Mouse (Mus musculus): ENCODE measurements around the gene Cenpi. TPM values are rescaled to one million over a fixed set of nuclear protein-coding genes. Genes with fewer than 3 reads are reported as not detected.
"Not testable (repeated sequence)": the region's sequence is repeated elsewhere in the genome, so short reads cannot be mapped to it uniquely, and the experiment has no call there.

Gene Cenpi
- polyA plus RNA-seq, 1 experiment from 2014 or later = 10.1 TPM

GRCm38 (mm10) chrX:134297195-134297594, 10.7 kb upstream of the Cenpi start:
- no peak for ATAC-seq
- peak overlapping the region; percentile 83; the same call in 1 of the 2 replicates for H3K27ac ChIP-seq
- no peaks in the 10 kb centered on the region for H3K9me3 ChIP-seq
- H3K4me1 ChIP-seq (replicated peaks) = 0 out of 2 replicates have a peak, but pooled peaks cover 8% of the 10 kb centered on the region
- peak overlapping the region; percentile 56 for H3K4me3 ChIP-seq (replicated peaks)
- no peaks in the 10 kb centered on the region for H3K36me3 ChIP-seq
- WGBS = 40% methylated on average over 4 of the region's 4 CpGs
- 0 out of 2 replicates have a peak, but pooled peaks cover 8% of the 10 kb centered on the region for H3K27me3 ChIP-seq
- peak overlapping the region; percentile 73 for H3K9ac ChIP-seq (replicated peaks)
- H3K4me2 ChIP-seq (replicated peaks) = peak overlapping the region; percentile 57

- ATAC-seq = no peak
- 46% methylated on average over 5 of the region's 5 CpGs for WGBS
- Histone ChIP-seq H3K36me3 (peaks cover 3% of the 10 kb centered on the region; the same call in 1 of the 2 replicates), H3K27ac (no peak overlapping the region), H3K9ac (replicated peaks) (no peak overlapping the region), H3K4me3 (replicated peaks) (no peak overlapping the region), H3K4me2 (replicated peaks) (no peak overlapping the region), H3K4me1 (replicated peaks) (0 out of 2 replicates have a peak, but pooled peaks cover 8% of the 10 kb centered on the region), H3K27me3 (no peaks in the 10 kb centered on the region), H3K9me3 (no peaks in the 10 kb centered on the region)
These were observed 7.7 kb upstream of the Cenpi start for GRCm38 (mm10) chrX:134300219-134300618.

- 100% methylated on average over 1 of the region's 1 CpGs for WGBS
- no peak overlapping the region for H3K4me3 ChIP-seq (replicated peaks)
- no peak overlapping the region for H3K9ac ChIP-seq (replicated peaks)
- H3K4me1 ChIP-seq (replicated peaks) = 0 out of 2 replicates have a peak, but pooled peaks cover 8% of the 10 kb centered on the region
- H3K27me3 ChIP-seq = no peaks in the 10 kb centered on the region
- H3K27ac ChIP-seq = no peak overlapping the region
- no peak overlapping the region for H3K4me2 ChIP-seq (replicated peaks)
- ATAC-seq = no peak
- no peaks in the 10 kb centered on the region for H3K9me3 ChIP-seq
- H3K36me3 ChIP-seq = peaks cover 3% of the 10 kb centered on the region; the same call in 1 of the 2 replicates
These were observed 4.6 kb upstream of the Cenpi start for GRCm38 (mm10) chrX:134303287-134303686.

GRCm38 (mm10) chrX:134308275-134308634, 371 bp downstream of the Cenpi start:
- Histone ChIP-seq H3K4me1 (replicated peaks) (peaks cover 5% of the 10 kb centered on the region; the same call in 1 of the 2 replicates), H3K9ac (replicated peaks) (peak overlapping the region; percentile 46), H3K4me2 (replicated peaks) (peak overlapping the region; percentile 55), H3K27ac (no peak overlapping the region), H3K36me3 (peaks cover 3% of the 10 kb centered on the region; the same call in 1 of the 2 replicates), H3K27me3 (no peaks in the 10 kb centered on the region), H3K4me3 (replicated peaks) (peak overlapping the region; percentile 42), H3K9me3 (no peaks in the 10 kb centered on the region)
- ATAC-seq = peak; percentile 79
- WGBS = 35% methylated on average over 9 of the region's 9 CpGs

- H3K9ac ChIP-seq (replicated peaks); H3K36me3 ChIP-seq; H3K27ac ChIP-seq; H3K9me3 ChIP-seq; H3K4me3 ChIP-seq (replicated peaks); H3K27me3 ChIP-seq; H3K4me2 ChIP-seq (replicated peaks); ATAC-seq; H3K4me1 ChIP-seq (replicated peaks): not testable (repeated sequence)
- 85% methylated on average over 7 of the region's 7 CpGs for WGBS
These were observed 3.3 kb downstream of the Cenpi start for GRCm38 (mm10) chrX:134311193-134311592.

GRCm38 (mm10) chrX:134319153-134319932, 11.5 kb downstream of the Cenpi start:
- WGBS = 73% methylated on average over 2 of the region's 2 CpGs
- H3K36me3 ChIP-seq = no peaks in the 10 kb centered on the region
- ATAC-seq = no peak
- no peaks in the 10 kb centered on the region for H3K4me1 ChIP-seq (replicated peaks)
- H3K4me3 ChIP-seq (replicated peaks) = no peak overlapping the region
- H3K9me3 ChIP-seq = no peaks in the 10 kb centered on the region
- no peak overlapping the region for H3K4me2 ChIP-seq (replicated peaks)
- no peaks in the 10 kb centered on the region for H3K27me3 ChIP-seq
- no peak overlapping the region for H3K9ac ChIP-seq (replicated peaks)
- H3K27ac ChIP-seq = no peak overlapping the region

- Histone ChIP-seq H3K27ac (no peak overlapping the region), H3K27me3 (no peaks in the 10 kb centered on the region), H3K4me2 (replicated peaks) (no peak overlapping the region), H3K36me3 (no peaks in the 10 kb centered on the region), H3K9ac (replicated peaks) (no peak overlapping the region), H3K4me1 (replicated peaks) (no peaks in the 10 kb centered on the region), H3K9me3 (no peaks in the 10 kb centered on the region), H3K4me3 (replicated peaks) (no peak overlapping the region)
- 94% methylated on average over 2 of the region's 2 CpGs for WGBS
- no peak for ATAC-seq
These were observed 25.4 kb downstream of the Cenpi start for GRCm38 (mm10) chrX:134333280-134333679.

GRCm38 (mm10) chrX:134342735-134343134, 34.9 kb downstream of the Cenpi start:
- H3K9ac ChIP-seq (replicated peaks) = no peak overlapping the region
- no peak overlapping the region for H3K4me3 ChIP-seq (replicated peaks)
- no peaks in the 10 kb centered on the region for H3K4me1 ChIP-seq (replicated peaks)
- H3K4me2 ChIP-seq (replicated peaks) = no peak overlapping the region
- 79% methylated on average over 2 of the region's 2 CpGs for WGBS
- no peaks in the 10 kb centered on the region for H3K27me3 ChIP-seq
- no peak overlapping the region for H3K27ac ChIP-seq
- ATAC-seq = no peak
- no peaks in the 10 kb centered on the region for H3K9me3 ChIP-seq
- 0 out of 2 replicates have a peak, but pooled peaks cover 2% of the 10 kb centered on the region for H3K36me3 ChIP-seq

GRCm38 (mm10) chrX:134350205-134350604, 42.3 kb downstream of the Cenpi start:
- Histone ChIP-seq H3K27me3 (no peaks in the 10 kb centered on the region), H3K9me3 (no peaks in the 10 kb centered on the region), H3K36me3 (no peaks in the 10 kb centered on the region), H3K4me3 (replicated peaks) (no peak overlapping the region), H3K4me2 (replicated peaks) (no peak overlapping the region), H3K27ac (no peak overlapping the region), H3K9ac (replicated peaks) (no peak overlapping the region), H3K4me1 (replicated peaks) (no peaks in the 10 kb centered on the region)
- WGBS = 95% methylated on average over 6 of the region's 6 CpGs
- no peak for ATAC-seq

- H3K4me2 ChIP-seq (replicated peaks) = no peak overlapping the region
These were observed 46.0 kb downstream of the Cenpi start for GRCm38 (mm10) chrX:134353848-134354247.

GRCm38 (mm10) chrX:134359336-134359735, 51.5 kb downstream of the Cenpi start:
- Histone ChIP-seq H3K36me3 (no peaks in the 10 kb centered on the region), H3K4me1 (replicated peaks) (no peaks in the 10 kb centered on the region), H3K9ac (replicated peaks) (no peak overlapping the region), H3K4me3 (replicated peaks) (no peak overlapping the region), H3K4me2 (replicated peaks) (no peak overlapping the region), H3K27ac (no peak overlapping the region), H3K9me3 (no peaks in the 10 kb centered on the region), H3K27me3 (no peaks in the 10 kb centered on the region)
- no peak for ATAC-seq
- WGBS = 79% methylated on average over 4 of the region's 4 CpGs

More at GRCm38 (mm10) chrX:134353848-134354247, 46.0 kb downstream of the Cenpi start:
- Histone ChIP-seq H3K4me1 (replicated peaks) (no peaks in the 10 kb centered on the region), H3K9me3 (no peaks in the 10 kb centered on the region), H3K4me3 (replicated peaks) (no peak overlapping the region), H3K9ac (replicated peaks) (no peak overlapping the region), H3K36me3 (no peaks in the 10 kb centered on the region), H3K27ac (no peak overlapping the region), H3K27me3 (no peaks in the 10 kb centered on the region)
- no peak for ATAC-seq

- H3K9ac ChIP-seq (replicated peaks) = no peak overlapping the region
- ATAC-seq = no peak
- H3K27ac ChIP-seq = no peak overlapping the region
- no peaks in the 10 kb centered on the region for H3K9me3 ChIP-seq
- no peaks in the 10 kb centered on the region for H3K27me3 ChIP-seq
- no peaks in the 10 kb centered on the region for H3K36me3 ChIP-seq
- WGBS = 91% methylated on average over 4 of the region's 4 CpGs
- H3K4me2 ChIP-seq (replicated peaks) = no peak overlapping the region
- no peak overlapping the region for H3K4me3 ChIP-seq (replicated peaks)
- H3K4me1 ChIP-seq (replicated peaks) = no peaks in the 10 kb centered on the region
These were observed 54.3 kb downstream of the Cenpi start for GRCm38 (mm10) chrX:134362156-134362555.
